Mouse (Mus musculus) megakaryocyte progenitor cell, adult 5-6 weeks (primary cell): ENCODE measurements around the gene Piwil4. TPM values are rescaled to one million over a fixed set of nuclear protein-coding genes. Genes with fewer than 3 reads are reported as not detected.

Experiments used
- ATAC-seq: replicated peaks from 2 replicates; pipeline ENCODE4 v1.8.0; 2016; ENCODE audit warnings: mild to moderate bottlenecking, moderate TSS enrichment, inconsistent platforms; ENCODE audit not compliant: poor library complexity
- total RNA-seq, 2 experiments: library from RNA; stranded (forward) in 1 of 2; stranded (reverse) in 1 of 2; fragments of 157-497, 149-512 nt in 1 of 2; fragments of 200-1000 nt in 1 of 2; gene quantifications; 2 replicates each; pipeline versions ENCODE4 v1.2.3 to v1.2.4; 2015 to 2017

Piwil4 gene
- total RNA-seq (2015) (0.29 TPM in 1 of 2 replicates, not detected in the other), total RNA-seq (2017) (not detected in 2 replicates)

DNA sequence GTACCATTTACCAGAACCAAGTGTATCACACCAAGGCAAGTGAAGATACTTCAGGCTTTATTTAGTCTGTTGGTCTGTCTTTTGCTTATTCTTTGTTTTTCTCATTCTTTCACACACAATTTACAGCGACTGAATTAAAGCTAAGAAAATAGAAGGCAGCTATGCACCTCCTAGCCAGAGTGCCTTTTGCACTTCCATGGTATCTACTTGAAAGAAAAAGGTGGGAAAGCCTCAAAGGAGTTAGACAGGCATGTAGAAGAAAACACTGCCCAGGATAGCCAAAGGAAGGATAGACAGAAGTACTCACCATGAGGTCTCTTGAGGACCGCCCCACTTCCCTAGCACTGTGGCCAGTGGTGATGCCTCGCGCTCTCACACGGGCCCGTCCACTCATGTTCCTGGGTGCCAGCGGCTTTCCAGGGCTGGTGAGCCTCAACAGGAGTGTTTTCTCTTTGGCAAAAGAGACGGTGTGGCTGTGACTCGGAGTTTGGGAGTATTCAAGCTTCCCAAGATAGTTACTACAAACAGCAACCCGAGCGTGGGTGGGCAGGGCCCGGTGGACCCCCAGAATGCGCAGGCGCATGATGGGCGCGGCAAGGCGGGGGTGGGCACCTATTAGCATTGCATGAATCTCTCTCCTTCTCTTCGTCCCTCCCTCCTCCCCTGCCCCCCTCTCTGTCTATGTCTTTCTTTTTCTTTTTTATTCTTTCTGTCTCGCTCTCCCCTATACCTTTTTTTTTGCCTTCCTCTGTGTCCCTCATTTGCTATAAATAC, at the start of gene Piwil4:
Piwil4 (minus strand) TSS at position 583 of the 774 bp plus-strand sequence.
- no peak for ATAC-seq

GRCm38 (mm10) chr9:14787356-14787755, 46.8 kb upstream of the Piwil4 start:
- no peak for ATAC-seq

- peak; percentile 97 for ATAC-seq
These were observed 43.8 kb upstream of the Piwil4 start, which contains the start of the genes Mre11a and Ankrd49 for GRCm38 (mm10) chr9:14784039-14785002. TSS of gene Mre11a (plus strand) at chr9:14784654. TSS of gene Ankrd49 (minus strand) at chr9:14784856.

DNA sequence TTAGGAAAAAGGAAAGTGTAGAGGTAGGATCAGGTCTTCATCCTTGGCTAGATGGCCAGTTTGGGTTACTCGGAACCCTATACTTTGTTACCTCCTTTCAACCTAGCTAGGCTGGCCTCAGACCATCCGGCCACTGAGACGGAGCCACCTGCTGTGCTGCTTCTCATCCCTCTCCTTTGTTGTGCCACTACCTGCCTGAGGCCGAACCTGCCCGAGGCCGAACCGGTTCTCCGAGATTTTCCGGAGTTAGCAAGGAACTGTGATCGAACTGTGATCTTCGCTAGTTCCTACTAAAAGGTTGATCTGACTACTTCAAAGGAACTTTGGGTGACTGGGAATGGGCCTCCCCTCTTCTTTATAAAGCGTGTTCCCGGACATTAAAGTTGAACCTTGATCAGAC, 37.8 kb upstream of the Piwil4 start:
- ATAC-seq = no peak

- peak; percentile 47; the same call in 1 of the 2 replicates for ATAC-seq
These were observed 33.3 kb upstream of the Piwil4 start for GRCm38 (mm10) chr9:14773813-14774212.

- peak; percentile 64 for ATAC-seq
These were observed 31.5 kb upstream of the Piwil4 start for GRCm38 (mm10) chr9:14772074-14772473.

GRCm38 (mm10) chr9:14770803-14771471, 30.4 kb upstream of the Piwil4 start, which contains the start of gene 1700012B09Rik:
TSS of gene 1700012B09Rik (minus strand) at chr9:14771030.
- peak; percentile 58 for ATAC-seq

DNA sequence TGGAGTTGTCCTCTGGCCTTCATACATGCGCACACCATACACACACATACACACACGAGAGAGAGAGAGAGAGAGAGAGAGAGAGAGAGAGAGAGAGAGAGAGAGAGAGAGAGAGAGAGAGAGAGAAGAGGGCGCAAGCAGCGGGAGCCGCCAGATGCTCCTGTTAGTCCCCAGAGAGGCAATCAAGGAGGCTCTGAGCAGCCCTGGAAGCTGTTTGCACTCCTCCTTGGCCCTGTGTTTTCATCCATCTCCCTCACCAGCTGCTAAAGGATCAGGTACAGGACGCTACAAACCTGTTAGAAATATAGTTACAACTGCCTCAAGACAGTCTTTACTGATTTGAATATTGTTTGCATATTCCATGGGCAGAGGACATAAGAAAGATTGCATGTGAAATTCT, 29.3 kb upstream of the Piwil4 start:
- ATAC-seq = no peak

DNA sequence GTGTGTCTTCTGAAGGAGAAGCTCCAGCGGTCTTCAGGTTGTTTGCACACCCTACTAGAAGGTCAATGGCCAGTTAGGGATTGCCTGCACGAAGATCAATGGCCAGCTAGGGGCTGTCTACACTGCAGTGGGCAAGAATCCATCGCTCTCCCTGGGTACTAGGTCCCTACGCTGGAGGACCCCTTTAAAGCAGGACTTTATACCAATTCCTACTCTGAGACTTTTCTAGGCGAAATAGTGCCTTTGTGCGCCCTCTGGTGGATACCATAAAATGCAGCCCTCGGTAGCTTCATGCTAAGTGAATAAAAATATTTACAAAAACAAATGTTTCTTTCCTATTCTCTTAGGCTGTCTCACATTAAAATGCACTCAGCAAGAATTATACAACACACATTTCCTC, 24.2 kb upstream of the Piwil4 start:
- ATAC-seq = peak; percentile 72

- no peak for ATAC-seq
These were observed 18.7 kb upstream of the Piwil4 start for GRCm38 (mm10) chr9:14759261-14759660.

GRCm38 (mm10) chr9:14758590-14758989, 18.1 kb upstream of the Piwil4 start:
- peak; percentile 96 for ATAC-seq

- no peak for ATAC-seq
These were observed 13.9 kb upstream of the Piwil4 start for GRCm38 (mm10) chr9:14754469-14754868.

GRCm38 (mm10) chr9:14753947-14754346, 13.4 kb upstream of the Piwil4 start:
- no peak for ATAC-seq

DNA sequence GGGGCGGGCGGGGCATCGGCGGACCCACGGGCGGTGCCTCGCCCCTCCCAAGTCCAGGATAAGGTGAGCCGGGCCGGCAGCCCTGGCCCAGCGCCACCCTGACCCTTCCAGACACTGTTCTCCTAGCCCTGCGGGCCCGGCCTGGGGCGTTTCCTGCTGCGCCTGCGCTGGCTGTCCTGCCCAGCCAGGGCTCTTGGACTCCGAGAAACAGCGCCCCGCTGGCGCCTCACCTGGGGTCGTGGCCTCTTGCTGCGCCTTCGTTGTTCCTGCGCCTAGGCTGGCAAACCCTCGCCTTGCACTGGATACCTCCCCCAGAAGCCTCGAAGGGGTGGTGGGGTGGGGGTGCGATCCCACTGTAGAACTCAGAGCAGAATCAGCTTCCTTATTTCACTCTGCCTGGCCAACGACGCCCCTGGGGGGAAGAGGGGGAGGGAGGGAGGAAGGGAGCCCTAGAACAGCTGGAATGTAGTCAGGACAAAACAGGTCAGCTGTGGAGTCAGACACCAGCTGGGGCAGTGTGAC, 11.5 kb upstream of the Piwil4 start, which contains the start of gene Fut4:
Fut4 (minus strand) TSS at position 393 of the 522 bp plus-strand sequence.
- peak; percentile 74 for ATAC-seq

DNA sequence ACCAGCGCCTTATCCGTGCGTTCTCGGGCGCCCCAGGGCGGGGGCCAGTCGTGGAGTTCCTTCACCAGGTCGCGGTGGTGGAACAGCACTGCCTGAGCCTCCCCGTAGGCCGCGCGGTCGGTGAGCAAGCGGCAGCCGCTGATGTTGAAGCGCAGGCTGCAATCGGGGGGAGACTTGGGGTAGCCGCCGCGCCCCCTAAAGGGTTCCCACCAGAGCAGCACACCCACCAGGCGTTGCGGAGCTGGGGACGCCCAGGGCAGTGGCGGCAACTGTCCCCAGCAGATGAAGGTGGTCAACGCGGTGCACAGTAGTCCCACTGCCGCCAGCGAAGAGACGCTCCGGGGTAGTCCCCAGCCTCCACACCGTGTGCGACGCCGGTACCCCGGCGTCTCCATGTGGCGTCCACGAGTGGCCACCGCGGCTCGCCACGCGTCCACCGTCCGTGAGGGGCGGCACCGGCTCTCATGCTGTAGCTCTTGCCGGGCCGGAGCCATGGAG, 11.0 kb upstream of the Piwil4 start:
- ATAC-seq = peak; percentile 52

- 0 out of 2 replicates have a peak, but pooled peaks have one; percentile 2 for ATAC-seq
These were observed 10.5 kb upstream of the Piwil4 start for GRCm38 (mm10) chr9:14750901-14751502.

- peak; percentile 77 for ATAC-seq
These were observed 909 bp downstream of the Piwil4 start for GRCm38 (mm10) chr9:14739498-14740150.

DNA sequence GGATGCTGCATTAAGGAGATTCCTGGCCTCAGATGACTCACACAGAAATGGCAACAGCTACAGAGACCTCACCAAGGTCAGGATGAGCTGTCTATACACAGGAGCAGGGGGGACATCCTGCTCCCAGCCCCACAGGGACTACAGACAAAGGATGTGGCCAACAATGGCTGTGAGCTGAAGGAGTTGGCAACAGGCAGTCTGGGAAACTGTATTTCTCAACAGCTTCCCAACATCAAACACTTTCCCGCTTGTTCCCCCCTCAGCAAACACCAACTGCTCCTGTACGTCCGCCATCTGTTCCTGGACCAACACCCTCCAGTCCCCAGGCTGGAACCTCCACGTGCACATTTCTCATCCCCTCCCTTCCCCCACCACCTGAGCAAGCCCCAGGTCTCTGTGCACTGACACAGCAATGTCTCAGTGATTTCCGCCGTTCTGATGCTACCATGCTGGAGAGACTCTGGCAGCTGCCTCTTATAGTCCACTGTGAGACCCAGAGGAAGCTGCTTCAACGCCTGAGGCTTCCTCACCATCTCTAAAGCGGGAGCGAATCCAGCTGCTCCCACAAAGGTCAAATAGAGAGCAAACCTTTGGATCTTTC, 9.5 kb downstream of the Piwil4 start:
- ATAC-seq = no peak; the same call in 1 of the 2 replicates

DNA sequence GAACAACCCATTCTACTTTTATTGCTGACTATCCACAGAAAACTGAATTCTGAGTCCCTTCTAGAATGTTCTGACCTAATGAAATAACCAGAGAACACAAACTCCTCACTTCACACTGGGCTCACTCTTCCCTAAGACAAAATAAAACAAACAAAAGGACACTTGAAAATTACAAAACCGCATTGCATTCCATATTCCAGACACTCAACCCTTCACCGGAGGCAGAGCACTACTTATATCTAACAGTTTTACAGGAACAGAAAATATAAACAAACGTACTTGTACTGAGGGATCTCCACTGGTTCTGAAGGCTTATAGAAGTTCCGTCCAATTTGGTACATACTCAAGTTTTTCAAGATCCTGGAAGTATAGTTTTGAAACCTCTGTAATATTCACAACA, 12.2 kb downstream of the Piwil4 start:
- no peak for ATAC-seq
